Mouse (Mus musculus) small intestine, adult 10 weeks (tissue): ENCODE results near the gene Olfr1033. TPM values are rescaled to one million over a fixed set of nuclear protein-coding genes. Genes with fewer than 3 reads are reported as not detected.

Source experiments
- polyA plus RNA-seq: library from polyadenylated mRNA; stranded (reverse); fragments of 350-450 nt; fragmentation: Illumina TruSeq; extraction: RNeasy Lipid Tissue Mini Kit (QIAGEN cat#74804); gene quantifications from one replicate; pipeline ENCODE4 v1.2.3, GENCODE M21; 2014; ENCODE audit warnings: low replicate concordance

Gene Olfr1033
- 3.2 TPM for polyA plus RNA-seq

GRCm38 (mm10) chr2:86020406-86020805 is at the start of gene Olfr1033:
Gene Olfr1033, plus strand, starts transcription at chr2:86020633.

GRCm38 (mm10) chr2:85973595-85973994 is 46.8 kb upstream of the Olfr1033 start, which contains the start of gene Olfr1029:
Gene Olfr1029, plus strand, starts transcription at chr2:85973895.

GRCm38 (mm10) chr2:85978976-85979375 is 41.5 kb upstream of the Olfr1033 start, which contains the start of gene Olfr1030:
Gene Olfr1030, plus strand, starts transcription at chr2:85979276.

GRCm38 (mm10) chr2:85990004-85990403 is 30.4 kb upstream of the Olfr1033 start, which contains the start of gene Olfr1031:
Gene Olfr1031, plus strand, starts transcription at chr2:85990304.

GRCm38 (mm10) chr2:86005240-86005639 is 15.2 kb upstream of the Olfr1033 start, which contains the start of gene Olfr1032:
Gene Olfr1032, plus strand, starts transcription at chr2:86005540.

GRCm38 (mm10) chr2:86045561-86045960 is 25.1 kb downstream of the Olfr1033 start, which contains the start of gene Olfr1034:
Gene Olfr1034, plus strand, starts transcription at chr2:86045861.

GRCm38 (mm10) chr2:86073692-86074091 is 53.3 kb downstream of the Olfr1033 start, which contains the start of gene Olfr1036:
Gene Olfr1036, plus strand, starts transcription at chr2:86073992.

GRCm38 (mm10) chr2:86087285-86087684 is 66.9 kb downstream of the Olfr1033 start, which contains the start of gene Olfr1037:
Gene Olfr1037, minus strand, starts transcription at chr2:86087385.

Other genes starting within 250 kb of the Olfr1033 start
- gene Olfr1014, start 247.9 kb upstream of the Olfr1033 start, polyA plus RNA-seq: not detected
- gene Olfr1015, start 238.6 kb upstream of the Olfr1033 start, polyA plus RNA-seq: not detected
- gene Olfr1016, start 218.1 kb upstream of the Olfr1033 start, polyA plus RNA-seq: not detected
- not detected for gene Olfr1018, start 202.2 kb upstream of the Olfr1033 start, polyA plus RNA-seq
- not detected for gene Olfr1019, start 175.2 kb upstream of the Olfr1033 start, polyA plus RNA-seq
- not detected for gene Olfr1020, start 173.6 kb upstream of the Olfr1033 start, polyA plus RNA-seq
- not detected for gene Olfr1022, start 152.0 kb upstream of the Olfr1033 start, polyA plus RNA-seq
- not detected for gene Olfr1023, start 135.0 kb upstream of the Olfr1033 start, polyA plus RNA-seq
- gene Olfr1024, start 115.6 kb upstream of the Olfr1033 start, polyA plus RNA-seq: not detected
- gene Olfr1025-ps1, start 105.4 kb upstream of the Olfr1033 start, polyA plus RNA-seq: not detected
- gene Olfr1026, start 99.1 kb upstream of the Olfr1033 start, polyA plus RNA-seq: not detected
- not detected for gene Olfr1028, start 70.2 kb upstream of the Olfr1033 start, polyA plus RNA-seq
- not detected for gene Olfr1029, start 46.7 kb upstream of the Olfr1033 start, polyA plus RNA-seq
- gene Olfr1030, start 41.4 kb upstream of the Olfr1033 start, polyA plus RNA-seq: not detected
- not detected for gene Olfr1031, start 30.3 kb upstream of the Olfr1033 start, polyA plus RNA-seq
- gene Olfr1032, start 15.1 kb upstream of the Olfr1033 start, polyA plus RNA-seq: not detected
- gene Olfr1034, start 25.2 kb downstream of the Olfr1033 start, polyA plus RNA-seq: 0.89 TPM
- not detected for gene Olfr1036, start 53.4 kb downstream of the Olfr1033 start, polyA plus RNA-seq
- not detected for gene Olfr1037, start 66.8 kb downstream of the Olfr1033 start, polyA plus RNA-seq
- gene Olfr1039, start 115.3 kb downstream of the Olfr1033 start, polyA plus RNA-seq: not detected
- not detected for gene Olfr1040, start 126.1 kb downstream of the Olfr1033 start, polyA plus RNA-seq
- gene Olfr1042, start 141.2 kb downstream of the Olfr1033 start, polyA plus RNA-seq: not detected
- gene Olfr1043, start 146.9 kb downstream of the Olfr1033 start, polyA plus RNA-seq: not detected
- not detected for gene Olfr1044, start 157.2 kb downstream of the Olfr1033 start, polyA plus RNA-seq
- gene Olfr52, start 165.1 kb downstream of the Olfr1033 start, polyA plus RNA-seq: not detected
- gene Olfr1045, start 182.4 kb downstream of the Olfr1033 start, polyA plus RNA-seq: not detected
- gene Olfr1046, start 198.7 kb downstream of the Olfr1033 start, polyA plus RNA-seq: not detected
- gene Olfr1047, start 210.8 kb downstream of the Olfr1033 start, polyA plus RNA-seq: not detected
- not detected for gene Olfr1048, start 219.7 kb downstream of the Olfr1033 start, polyA plus RNA-seq
- gene Olfr1049, start 237.7 kb downstream of the Olfr1033 start, polyA plus RNA-seq: not detected